Mouse (Mus musculus) bone marrow, adult 2 months (tissue): ENCODE measurements around the gene Kcng1.

Experiments used
- CTCF ChIP-seq: fragments of 200-500 bp; IDR thresholded peaks from 2 replicates; pipeline ENCODE4 v1.5.1; 2011; ENCODE audit warnings: low read length, control low read depth; ENCODE audit not compliant: control insufficient read depth, insufficient read depth
- POLR2A ChIP-seq: fragments of 200-500 bp; IDR thresholded peaks from 2 replicates; pipeline ENCODE4 v1.6.1; 2011; ENCODE audit warnings: low read depth, mild to moderate bottlenecking, control low read depth, low read length, borderline replicate concordance; ENCODE audit not compliant: control insufficient read depth

DNA sequence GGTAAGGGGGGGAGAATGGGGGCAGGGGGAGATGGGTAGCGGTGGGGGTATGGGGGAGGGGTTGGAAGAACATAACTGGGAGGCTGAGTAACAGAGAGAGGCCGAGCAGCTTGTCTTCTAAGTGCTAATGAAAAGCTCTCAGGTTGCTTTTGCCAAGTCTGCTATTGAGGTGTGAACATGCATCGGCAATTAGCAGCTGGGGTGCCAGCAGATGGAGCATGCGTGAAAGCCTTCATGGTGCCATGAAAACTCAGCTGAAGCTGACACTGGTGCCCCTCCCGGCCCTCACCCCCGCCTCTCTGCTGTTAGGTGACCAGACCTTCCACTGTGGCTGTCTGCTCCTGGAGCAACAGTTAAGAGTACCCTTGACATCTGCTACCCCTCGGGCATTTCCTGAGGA lies 27.7 kb downstream of the Kcng1 start:
- TF ChIP-seq POLR2A = no peak
- no peak for TF ChIP-seq CTCF
